Mouse (Mus musculus): ENCODE measurements around the gene Atoh8. TPM values are rescaled to one million over a fixed set of nuclear protein-coding genes. Genes with fewer than 3 reads are reported as not detected.

Gene Atoh8
- total RNA-seq, 2 experiments from 2014 or later: 8.3 to 9.1 TPM

- no peak for DNase-seq
These were observed 44.8 kb downstream of the Atoh8 start for GRCm38 (mm10) chr6:72190577-72190976.

DNA sequence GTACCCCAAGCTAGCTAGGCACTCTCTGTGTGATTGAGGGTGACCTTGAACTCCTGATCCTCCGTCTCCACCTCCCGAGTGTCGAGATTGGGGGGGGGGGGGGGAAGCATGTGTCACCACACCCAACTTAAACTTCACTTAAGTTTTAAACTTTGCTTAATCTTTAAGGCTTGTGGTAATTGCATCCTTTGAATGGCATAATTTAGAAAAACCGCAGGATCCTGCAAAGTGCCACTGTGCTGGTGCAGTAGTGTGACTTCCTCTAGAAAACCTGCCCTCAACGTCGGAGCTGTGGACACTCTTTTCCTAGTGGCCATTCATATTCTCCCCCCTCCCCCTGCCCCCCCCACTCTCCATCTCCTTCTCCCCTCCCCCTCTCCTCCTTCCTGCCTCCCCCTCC is 45.3 kb downstream of the Atoh8 start:
- DNase-seq: no peak

DNA sequence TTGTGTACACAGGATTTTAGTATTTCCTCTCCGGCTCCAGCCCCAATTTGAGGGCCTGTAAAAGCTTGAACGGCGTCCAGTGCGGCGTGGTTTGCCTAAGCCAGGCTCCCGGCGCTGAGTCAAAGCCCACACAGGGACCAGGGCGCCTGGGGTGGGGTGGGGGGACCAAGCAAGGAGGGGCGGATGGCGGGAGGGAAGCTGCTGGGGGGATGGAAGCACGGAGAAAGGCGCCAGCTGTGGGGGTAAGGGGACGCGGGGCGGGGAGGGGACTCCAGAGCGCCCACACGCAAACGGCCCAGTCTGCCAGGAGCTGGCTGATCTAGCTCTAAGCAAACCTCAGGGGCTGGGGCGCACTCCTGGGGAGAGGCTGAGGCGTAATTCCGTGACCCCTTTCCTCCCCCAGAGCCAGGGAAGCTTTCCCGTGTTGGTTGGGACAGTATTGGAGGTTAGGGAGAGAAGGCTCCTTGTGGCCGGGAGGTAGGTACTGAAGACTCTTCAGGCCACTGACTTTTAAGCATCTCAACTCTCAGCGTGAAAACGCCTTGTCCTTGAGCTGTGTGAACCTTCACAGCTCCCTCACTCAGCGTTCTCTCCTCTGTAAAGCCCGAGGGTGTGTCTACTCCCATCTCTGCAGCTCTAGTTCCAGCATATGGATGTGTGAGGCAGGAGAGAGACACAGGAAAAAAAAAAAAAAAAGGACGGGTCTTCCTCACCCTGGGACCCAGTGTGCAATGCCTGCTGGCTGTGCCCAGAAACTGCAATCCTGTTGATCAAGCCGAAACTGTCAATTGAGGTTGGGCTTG is 46.1 kb downstream of the Atoh8 start:
- DNase-seq: peak; percentile 60 to 65

DNA sequence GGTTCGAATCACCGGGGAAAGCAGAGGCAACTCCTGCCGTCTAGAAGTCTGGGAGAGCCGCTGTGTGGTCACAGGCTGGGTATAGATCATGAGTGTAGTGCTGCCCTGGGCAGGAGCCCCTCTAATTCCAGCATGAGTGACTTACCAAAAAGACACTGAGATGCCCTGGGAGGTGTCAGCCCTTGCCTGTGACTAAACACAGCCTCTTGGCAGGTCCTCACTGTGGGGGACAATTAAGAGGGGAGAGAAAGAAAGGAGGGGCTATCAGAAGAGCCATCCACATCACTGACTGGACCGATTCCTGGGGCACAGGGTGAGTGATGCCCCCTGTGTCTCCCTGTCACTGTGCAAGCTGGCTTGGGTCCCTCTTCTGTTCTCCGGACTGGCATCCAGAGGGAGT is 48.6 kb downstream of the Atoh8 start:
- DNase-seq: no peak

- DNase-seq: peak; percentile 75 to 95
These were observed 49.4 kb downstream of the Atoh8 start for GRCm38 (mm10) chr6:72185893-72186490.

GRCm38 (mm10) chr6:72184576-72184975 is 50.8 kb downstream of the Atoh8 start:
- no peak for DNase-seq

DNA sequence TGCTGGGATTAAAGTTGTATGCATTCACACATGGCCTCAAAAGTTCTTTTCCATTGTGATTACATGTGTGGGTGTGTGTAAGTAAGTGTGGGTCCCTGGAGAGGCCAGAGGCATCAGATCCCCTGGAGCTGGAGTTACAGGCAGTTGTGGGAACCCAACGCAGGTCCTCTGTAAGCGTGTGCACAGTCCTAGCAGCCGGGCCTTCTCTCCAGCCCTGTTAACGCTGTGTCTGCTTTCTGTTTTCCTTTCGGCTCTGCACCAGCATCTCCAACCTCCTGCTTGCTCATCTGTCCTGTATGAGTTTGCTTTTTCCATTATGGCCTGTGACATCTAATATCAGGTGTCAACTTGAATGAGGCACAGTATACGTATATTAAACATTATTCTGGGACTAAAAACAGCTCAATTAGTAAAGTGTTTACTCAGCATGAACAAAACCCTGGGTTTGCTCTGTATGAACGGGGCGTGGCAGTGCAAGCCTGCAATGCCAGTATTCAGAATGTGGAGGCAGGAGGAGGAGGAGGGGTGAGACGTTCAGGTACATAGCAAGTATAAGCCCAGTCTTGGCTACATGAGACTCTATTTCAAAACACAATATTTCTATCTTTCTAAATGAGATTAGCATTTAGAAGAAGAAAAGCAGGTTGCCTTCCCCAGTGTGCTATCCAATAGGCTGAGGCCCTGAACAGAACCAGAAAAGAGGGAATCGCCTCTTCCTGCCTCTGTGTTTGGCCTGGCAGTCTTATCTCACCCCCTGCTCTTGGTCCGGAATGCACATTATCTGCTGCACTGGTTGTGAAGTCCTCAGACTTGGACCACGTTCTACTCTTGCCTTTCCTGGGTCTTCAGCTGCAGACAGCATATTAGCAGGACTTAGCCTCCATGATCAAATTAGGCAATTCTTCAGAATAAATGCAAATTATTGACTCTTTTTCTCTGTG is 55.5 kb downstream of the Atoh8 start:
- DNase-seq: no peak

GRCm38 (mm10) chr6:72179006-72179405 is 56.4 kb downstream of the Atoh8 start:
- DNase-seq: no peak

- no peak for DNase-seq
These were observed 58.0 kb downstream of the Atoh8 start for GRCm38 (mm10) chr6:72177417-72177816.

DNA sequence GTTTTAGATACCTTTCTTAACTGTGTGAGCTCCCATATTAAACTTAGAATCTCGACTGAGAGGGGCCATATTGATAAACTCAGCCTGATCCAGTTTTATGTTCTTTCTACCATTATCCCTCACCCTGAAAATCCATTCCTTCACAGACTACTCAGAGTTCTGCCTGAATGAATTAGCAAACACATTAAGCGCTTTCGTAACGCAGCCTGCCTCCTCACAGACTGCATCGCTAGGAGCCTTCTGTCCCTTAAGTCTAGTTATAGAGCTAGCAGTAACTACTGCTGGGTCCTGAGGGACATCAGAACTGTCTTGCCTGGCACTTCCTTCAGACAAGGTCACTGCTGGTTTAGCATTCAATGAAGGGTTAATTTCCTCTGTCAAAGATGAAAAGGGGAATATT is 59.4 kb downstream of the Atoh8 start:
- DNase-seq: no peak

- DNase-seq: no peak
These were observed 60.0 kb downstream of the Atoh8 start for GRCm38 (mm10) chr6:72175419-72175818.

GRCm38 (mm10) chr6:72173350-72173749 is 62.0 kb downstream of the Atoh8 start:
- peak in 1 of 2 experiments; percentile 32 for DNase-seq

- DNase-seq: peak in 1 of 2 experiments; percentile 53
These were observed 64.0 kb downstream of the Atoh8 start for GRCm38 (mm10) chr6:72171391-72171790.

DNA sequence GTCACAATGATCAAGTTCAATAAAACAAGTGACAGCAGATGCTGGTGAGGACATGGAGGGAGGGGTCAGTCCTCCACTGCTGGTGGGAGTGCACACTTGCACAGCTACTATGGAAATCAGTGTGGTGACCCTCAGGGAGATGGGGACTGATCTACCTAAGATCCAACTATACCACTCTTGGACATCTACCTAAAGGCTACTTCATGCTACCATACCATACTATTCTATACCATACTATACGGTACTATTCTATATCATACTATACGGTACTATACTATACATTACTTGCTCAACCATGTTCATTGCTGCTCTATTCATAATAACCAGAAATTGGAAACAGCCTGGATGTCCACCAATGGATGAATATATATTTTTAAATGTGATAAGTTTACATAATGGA is 69.5 kb downstream of the Atoh8 start:
- no peak for DNase-seq

- DNase-seq: peak; percentile 88 to 95
These were observed 70.8 kb downstream of the Atoh8 start for GRCm38 (mm10) chr6:72164321-72165275.

DNA sequence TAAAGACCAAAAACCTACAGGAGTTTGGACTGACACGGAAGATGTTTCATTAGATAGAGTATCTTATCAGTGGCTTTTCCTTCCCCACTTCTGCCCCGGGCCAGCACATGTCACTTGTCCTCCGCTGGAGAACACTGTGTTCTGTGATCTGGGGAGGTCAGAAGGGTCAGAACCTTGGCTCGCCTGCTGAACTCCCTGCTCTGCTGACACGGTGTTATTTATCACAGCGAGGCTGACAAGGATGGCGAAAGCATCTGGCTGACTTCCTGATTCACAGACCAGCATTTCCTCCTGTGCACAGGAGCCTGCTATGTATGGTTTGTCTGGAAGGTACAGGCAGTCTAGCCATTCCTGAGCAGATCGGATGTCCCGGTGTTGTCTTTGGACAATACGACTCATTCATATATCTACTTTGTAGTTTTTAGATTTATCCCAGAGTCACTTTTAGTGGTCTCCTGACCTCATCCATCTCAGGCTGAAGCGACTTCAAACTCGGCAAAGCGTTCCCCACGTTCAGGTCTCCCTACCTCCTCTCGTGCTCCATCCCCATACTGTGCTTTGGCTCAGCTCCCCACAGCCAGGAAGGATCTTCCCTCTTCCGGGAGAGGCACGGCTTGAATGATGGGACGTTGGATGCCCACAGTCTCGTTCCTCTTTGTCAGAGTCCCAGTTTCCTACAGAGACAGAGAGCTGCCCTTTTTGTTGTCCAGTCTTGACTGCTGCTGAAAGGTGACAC is 73.1 kb downstream of the Atoh8 start:
- DNase-seq: peak; percentile 80 to 90

DNA sequence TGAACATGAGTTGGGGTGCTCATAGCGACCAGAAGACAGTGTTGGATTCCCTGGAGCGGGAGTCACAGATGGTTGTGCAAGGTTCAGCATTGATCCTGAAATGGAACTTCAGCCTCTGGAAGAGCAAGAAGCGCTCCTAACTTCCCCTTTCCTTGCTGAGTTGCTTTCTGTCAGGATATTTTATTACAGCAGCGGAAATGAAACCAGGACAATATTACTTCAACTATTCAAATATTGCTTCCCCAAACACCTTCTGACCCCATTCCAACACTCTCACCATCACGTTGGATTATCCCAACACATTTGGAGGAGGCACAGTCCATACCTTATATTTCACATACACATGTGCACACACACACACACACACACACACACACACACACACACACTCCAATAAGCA is 73.6 kb downstream of the Atoh8 start:
- DNase-seq: peak in 1 of 2 experiments; percentile 30

GRCm38 (mm10) chr6:72160991-72161390 is 74.4 kb downstream of the Atoh8 start:
- peak; percentile 45 to 65 for DNase-seq

DNA sequence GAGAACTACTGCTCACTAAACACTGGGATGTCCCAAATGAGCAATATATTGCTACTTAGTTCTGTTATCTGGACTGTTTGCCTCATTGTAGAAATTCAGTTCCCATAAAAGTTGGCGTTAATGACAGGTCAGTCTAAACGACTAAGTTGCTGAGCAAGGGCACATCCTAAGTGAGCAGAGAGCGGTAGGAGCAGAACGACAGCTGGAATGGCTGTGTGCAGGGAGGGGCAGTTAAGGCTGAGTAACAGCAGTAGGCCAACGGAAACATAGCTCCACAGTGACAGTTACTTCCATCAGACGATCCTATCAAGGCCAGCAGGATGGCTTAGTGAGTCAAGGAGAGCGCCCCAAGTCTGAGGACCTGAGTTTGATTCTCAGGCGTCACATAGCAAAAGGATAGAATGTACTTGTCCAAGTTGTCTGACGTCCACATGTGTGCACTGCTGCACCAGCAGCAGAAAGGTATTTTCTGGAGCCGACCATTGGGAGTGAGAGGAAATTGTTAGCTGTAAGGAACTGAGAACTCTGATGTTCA is 75.4 kb downstream of the Atoh8 start:
- no peak for DNase-seq

DNA sequence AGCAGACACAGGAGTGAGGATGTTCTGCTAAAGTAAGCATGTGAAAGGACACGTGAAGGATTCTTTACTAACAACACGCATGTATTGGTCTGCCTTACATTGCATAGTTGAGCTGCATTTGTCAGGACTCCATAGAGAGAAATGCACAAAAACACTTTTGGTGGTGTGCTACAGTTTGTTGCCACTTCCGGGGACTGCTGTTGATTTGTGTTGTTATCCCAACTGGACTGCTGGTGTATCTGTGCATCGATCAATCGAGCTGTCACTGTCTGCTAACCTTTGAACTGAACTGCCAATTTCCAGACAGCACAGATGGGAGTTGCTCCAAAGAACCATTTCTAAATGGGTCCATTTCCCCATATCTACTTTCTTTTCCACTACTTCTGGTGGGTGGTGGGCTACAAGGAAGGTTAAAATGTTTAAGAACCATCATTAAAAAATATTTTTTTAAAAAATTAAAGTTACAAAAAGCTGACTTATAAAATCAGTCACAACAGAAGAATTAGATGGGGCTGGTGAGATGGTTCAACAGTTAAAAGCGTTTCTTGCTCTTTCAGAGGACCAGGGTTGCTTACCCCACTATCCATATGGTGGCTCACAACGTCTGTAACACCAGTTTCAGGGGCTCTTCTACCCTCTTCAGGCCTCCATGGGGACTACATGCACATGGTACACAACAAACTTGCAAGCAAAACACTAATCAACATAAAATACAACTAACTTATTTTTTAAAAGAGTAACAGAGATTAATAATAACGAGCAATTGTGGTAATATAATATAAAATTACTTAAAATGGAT is 76.2 kb downstream of the Atoh8 start:
- DNase-seq: no peak

Data from heart, adult 18-20 months (tissue).